Mouse (Mus musculus): Measurements from ENCODE around the gene Sorl1. TPM values are rescaled to one million over a fixed set of nuclear protein-coding genes. Genes with fewer than 3 reads are reported as not detected.

Gene Sorl1
- polyA plus RNA-seq, 1 experiment from 2014 or later: 1.0 TPM

Other genes with a start within 250 kb of the Sorl1 start
- gene Sc5d, start 140.0 kb upstream of the Sorl1 start, polyA plus RNA-seq (2015; fragmentation: Nextera tagmentation; extraction: Ambion mirVana): 101 and 103 TPM in 2 replicates

Data from liver, embryonic 16.5 days (tissue).